Mouse (Mus musculus): ENCODE results near the gene Tfpi. TPM values are rescaled to one million over a fixed set of nuclear protein-coding genes. Genes with fewer than 3 reads are reported as not detected.
A peak's percentile ranks its signal among the peaks of the same experiment; 100 is the strongest.

Tfpi gene
- polyA plus RNA-seq, 1 experiment from 2014 or later, result 22.8 TPM

GRCm38 (mm10) chr2:84455236-84455799 lies 21.3 kb downstream of the Tfpi start:
- Histone ChIP-seq H3K4me2 (replicated peaks; ENCODE audit: low read depth) (no peak overlapping the region), H3K36me3 (ENCODE audit: control insufficient read depth, insufficient read depth, low read length) (no peaks in the 10 kb centered on the region), H3K27me3 (ENCODE audit: control insufficient read depth, insufficient read depth, low read length) (no peaks in the 10 kb centered on the region), H3K9ac (ENCODE audit: low read length) (no peak overlapping the region), H3K27ac (replicated peaks) (no peak overlapping the region), H3K4me3 (ENCODE audit: low read depth, low read length) (no peak overlapping the region), H3K9me3 (ENCODE audit: control insufficient read depth, low read length) (no peaks in the 10 kb centered on the region), H3K4me1 (replicated peaks; ENCODE audit: control insufficient read depth, insufficient read depth) (no peaks in the 10 kb centered on the region)
- DNase-seq (ENCODE audit: low spot score) (peak; percentile 41), ATAC-seq (ENCODE audit: low FRiP score, low TSS enrichment) (peak; percentile 71; the same call in 1 of the 2 replicates)
- WGBS, result 8% methylated on average over 5 of the region's 5 CpGs
- TF ChIP-seq CTCF (IDR thresholded peaks at IDR 0.05; ENCODE audit: low read depth) (peak; percentile 93), EP300 (optimal IDR thresholded peaks at IDR 0.05) (no peak)

- DNase-seq (ENCODE audit: low spot score), result no peak
- no peak for TF ChIP-seq EP300 (optimal IDR thresholded peaks at IDR 0.05)
- no peak overlapping the region for H3K4me3 ChIP-seq (ENCODE audit: low read depth, low read length)
- no peak overlapping the region for H3K4me2 ChIP-seq (replicated peaks; ENCODE audit: low read depth)
- no peak overlapping the region for H3K9ac ChIP-seq (ENCODE audit: low read length)
- H3K27ac ChIP-seq (replicated peaks), result no peak overlapping the region
- no peaks in the 10 kb centered on the region for H3K36me3 ChIP-seq (ENCODE audit: control insufficient read depth, insufficient read depth, low read length)
- H3K9me3 ChIP-seq (ENCODE audit: control insufficient read depth, low read length), result no peaks in the 10 kb centered on the region
- WGBS, result 57% methylated on average over 10 of the region's 10 CpGs
- ATAC-seq (ENCODE audit: low FRiP score, low TSS enrichment), result no peak
- no peaks in the 10 kb centered on the region for H3K4me1 ChIP-seq (replicated peaks; ENCODE audit: control insufficient read depth, insufficient read depth)
- no peaks in the 10 kb centered on the region for H3K27me3 ChIP-seq (ENCODE audit: control insufficient read depth, insufficient read depth, low read length)
Observed at GRCm38 (mm10) chr2:84454551-84455235, 21.9 kb downstream of the Tfpi start.

GRCm38 (mm10) chr2:84454051-84454450 lies 22.5 kb downstream of the Tfpi start:
- Histone ChIP-seq H3K4me2 (replicated peaks; ENCODE audit: low read depth) (no peak overlapping the region), H3K9ac (ENCODE audit: low read length) (no peak overlapping the region), H3K9me3 (ENCODE audit: control insufficient read depth, low read length) (no peaks in the 10 kb centered on the region), H3K4me3 (ENCODE audit: low read depth, low read length) (no peak overlapping the region), H3K36me3 (ENCODE audit: control insufficient read depth, insufficient read depth, low read length) (no peaks in the 10 kb centered on the region), H3K4me1 (replicated peaks; ENCODE audit: control insufficient read depth, insufficient read depth) (no peaks in the 10 kb centered on the region), H3K27ac (replicated peaks) (no peak overlapping the region), H3K27me3 (ENCODE audit: control insufficient read depth, insufficient read depth, low read length) (no peaks in the 10 kb centered on the region)
- no peak for DNase-seq (ENCODE audit: low spot score)
- TF ChIP-seq CTCF (IDR thresholded peaks at IDR 0.05; ENCODE audit: low read depth) (peak; percentile 84), EP300 (optimal IDR thresholded peaks at IDR 0.05) (no peak)
- 11% methylated on average over 5 of the region's 5 CpGs for WGBS
- ATAC-seq (ENCODE audit: low FRiP score, low TSS enrichment), result 0 out of 2 replicates have a peak, but pooled peaks have one; percentile 47

GRCm38 (mm10) chr2:84445499-84445898 lies 31.1 kb downstream of the Tfpi start:
- ATAC-seq (ENCODE audit: low FRiP score, low TSS enrichment) (no peak), DNase-seq (ENCODE audit: low spot score) (no peak)
- no peak overlapping the region for H3K4me2 ChIP-seq (replicated peaks; ENCODE audit: low read depth)
- no peaks in the 10 kb centered on the region for H3K9me3 ChIP-seq (ENCODE audit: control insufficient read depth, low read length)
- no peak overlapping the region for H3K4me3 ChIP-seq (ENCODE audit: low read depth, low read length)
- H3K36me3 ChIP-seq (ENCODE audit: control insufficient read depth, insufficient read depth, low read length), result no peaks in the 10 kb centered on the region
- H3K27me3 ChIP-seq (ENCODE audit: control insufficient read depth, insufficient read depth, low read length), result no peaks in the 10 kb centered on the region
- TF ChIP-seq CTCF (IDR thresholded peaks at IDR 0.05; ENCODE audit: low read depth), result no peak
- TF ChIP-seq EP300 (optimal IDR thresholded peaks at IDR 0.05), result no peak
- no peaks in the 10 kb centered on the region for H3K4me1 ChIP-seq (replicated peaks; ENCODE audit: control insufficient read depth, insufficient read depth)
- H3K9ac ChIP-seq (ENCODE audit: low read length), result no peak overlapping the region
- WGBS, result 61% methylated on average over 1 of the region's 1 CpGs
- H3K27ac ChIP-seq (replicated peaks), result no peak overlapping the region

GRCm38 (mm10) chr2:84441940-84442339 lies 34.6 kb downstream of the Tfpi start:
- H3K27ac ChIP-seq (replicated peaks), result no peak overlapping the region
- no peak for ATAC-seq (ENCODE audit: low FRiP score, low TSS enrichment)
- H3K4me3 ChIP-seq (ENCODE audit: low read depth, low read length), result no peak overlapping the region
- no peak overlapping the region for H3K4me2 ChIP-seq (replicated peaks; ENCODE audit: low read depth)
- H3K27me3 ChIP-seq (ENCODE audit: control insufficient read depth, insufficient read depth, low read length), result no peaks in the 10 kb centered on the region
- TF ChIP-seq CTCF (IDR thresholded peaks at IDR 0.05; ENCODE audit: low read depth), result no peak
- TF ChIP-seq EP300 (optimal IDR thresholded peaks at IDR 0.05), result no peak
- no peaks in the 10 kb centered on the region for H3K36me3 ChIP-seq (ENCODE audit: control insufficient read depth, insufficient read depth, low read length)
- 78% methylated on average over 5 of the region's 5 CpGs for WGBS
- no peak for DNase-seq (ENCODE audit: low spot score)
- H3K9me3 ChIP-seq (ENCODE audit: control insufficient read depth, low read length), result no peaks in the 10 kb centered on the region
- no peak overlapping the region for H3K9ac ChIP-seq (ENCODE audit: low read length)
- no peaks in the 10 kb centered on the region for H3K4me1 ChIP-seq (replicated peaks; ENCODE audit: control insufficient read depth, insufficient read depth)

GRCm38 (mm10) chr2:84429724-84430123 lies 46.9 kb downstream of the Tfpi start:
- peak; percentile 51; the same call in 1 of the 2 replicates for ATAC-seq (ENCODE audit: low FRiP score, low TSS enrichment)
- WGBS, result 34% methylated on average over 11 of the region's 11 CpGs
- H3K27ac ChIP-seq (replicated peaks), result no peak overlapping the region
- H3K4me3 ChIP-seq (ENCODE audit: low read depth, low read length), result no peak overlapping the region
- H3K36me3 ChIP-seq (ENCODE audit: control insufficient read depth, insufficient read depth, low read length), result no peaks in the 10 kb centered on the region
- H3K4me2 ChIP-seq (replicated peaks; ENCODE audit: low read depth), result no peak overlapping the region
- DNase-seq (ENCODE audit: low spot score), result no peak
- H3K9me3 ChIP-seq (ENCODE audit: control insufficient read depth, low read length), result no peaks in the 10 kb centered on the region
- no peaks in the 10 kb centered on the region for H3K27me3 ChIP-seq (ENCODE audit: control insufficient read depth, insufficient read depth, low read length)
- H3K9ac ChIP-seq (ENCODE audit: low read length), result no peak overlapping the region
- TF ChIP-seq CTCF (IDR thresholded peaks at IDR 0.05; ENCODE audit: low read depth) (peak; percentile 85), EP300 (optimal IDR thresholded peaks at IDR 0.05) (no peak)
- H3K4me1 ChIP-seq (replicated peaks; ENCODE audit: control insufficient read depth, insufficient read depth), result no peaks in the 10 kb centered on the region

All from stomach, postnatal 0 days (tissue).